Mouse (Mus musculus) megakaryocyte progenitor cell, adult 5-6 weeks (primary cell): ENCODE measurements around the gene Abhd13. TPM values are rescaled to one million over a fixed set of nuclear protein-coding genes. Genes with fewer than 3 reads are reported as not detected.

Source experiments
- ATAC-seq: replicated peaks from 2 replicates; pipeline ENCODE4 v1.8.0; 2016; ENCODE audit warnings: mild to moderate bottlenecking, moderate TSS enrichment, inconsistent platforms; ENCODE audit not compliant: poor library complexity
- total RNA-seq, 2 experiments: library from RNA; stranded (forward) in 1 of 2; stranded (reverse) in 1 of 2; fragments of 157-497, 149-512 nt in 1 of 2; fragments of 200-1000 nt in 1 of 2; gene quantifications; 2 replicates each; pipeline versions ENCODE4 v1.2.3 to v1.2.4; 2015 to 2017

Abhd13 gene
- total RNA-seq, 2 experiments from 2014 or later, result 12.9 to 13.2 TPM

- peak; percentile 32; the same call in 1 of the 2 replicates for ATAC-seq
Measured at GRCm38 (mm10) chr8:10007660-10008028, 30.1 kb downstream of the Abhd13 start.

- ATAC-seq, result no peak
Measured at GRCm38 (mm10) chr8:10016252-10016651, 38.7 kb downstream of the Abhd13 start.

- no peak for ATAC-seq
Measured at GRCm38 (mm10) chr8:10017231-10017630, 39.7 kb downstream of the Abhd13 start.

- ATAC-seq, result peak; percentile 31
Measured at GRCm38 (mm10) chr8:10030320-10031060, 53.0 kb downstream of the Abhd13 start.

GRCm38 (mm10) chr8:10031177-10031576, 53.7 kb downstream of the Abhd13 start:
- ATAC-seq, result no peak

- no peak for ATAC-seq
Measured at GRCm38 (mm10) chr8:10040866-10041265, 63.4 kb downstream of the Abhd13 start.

Other genes with a start within 250 kb of the Abhd13 start
- not detected in 2 replicates for gene Fam155a, start 206.5 kb upstream of the Abhd13 start, total RNA-seq (2015)
- not detected in 2 replicates for gene Fam155a, start 206.5 kb upstream of the Abhd13 start, total RNA-seq (2017)
- gene Gm10217, start 113.5 kb upstream of the Abhd13 start, total RNA-seq (2015), result not detected in 2 replicates
- gene Gm10217, start 113.5 kb upstream of the Abhd13 start, total RNA-seq (2017), result not detected in 2 replicates
- gene Lig4, start within 50 bp of the Abhd13 start, total RNA-seq (2015), result 1.7 and 1.9 TPM in 2 replicates
- 0.71 and 2.2 TPM in 2 replicates for gene Lig4, start within 50 bp of the Abhd13 start, total RNA-seq (2017)
- 4.0 and 6.3 TPM in 2 replicates for gene Tnfsf13b, start 28.8 kb downstream of the Abhd13 start, total RNA-seq (2015)
- gene Tnfsf13b, start 28.8 kb downstream of the Abhd13 start, total RNA-seq (2017), result 0.25 and 1.9 TPM in 2 replicates
- not detected in 2 replicates for gene Myo16, start 176.2 kb downstream of the Abhd13 start, total RNA-seq (2015)
- 0.07 TPM in 1 of 2 replicates, not detected in the other for gene Myo16, start 176.2 kb downstream of the Abhd13 start, total RNA-seq (2017)